Mouse (Mus musculus) lung, embryonic 15.5 days (tissue): ENCODE results near the gene Ehbp1. TPM values are rescaled to one million over a fixed set of nuclear protein-coding genes. Genes with fewer than 3 reads are reported as not detected.

Experiments
- ATAC-seq: fragments of 200-750 bp; cut with Nextera tagmentation; 2 replicates; pipeline ENCODE4 v1.8.0; 2017; ENCODE audit warnings: moderate number of reproducible peaks, borderline replicate concordance; ENCODE audit not compliant: low FRiP score, low TSS enrichment; ENCODE audit errors: extremely low read depth
- H3K27ac ChIP-seq: fragments of 300-500 bp; sonication (generic); 2 replicates; pipeline ENCODE4 v1.5.1; 2015; ENCODE audit warnings: moderate library complexity, mild to moderate bottlenecking, inconsistent platforms
- H3K27me3 ChIP-seq: fragments of 300-500 bp; sonication (generic); 2 replicates; pipeline ENCODE4 v1.6.1; 2015; ENCODE audit warnings: inconsistent platforms
- H3K36me3 ChIP-seq: fragments of 300-500 bp; sonication (generic); 2 replicates; pipeline ENCODE4 v1.6.1; 2015; ENCODE audit warnings: inconsistent platforms
- H3K4me1 ChIP-seq: fragments of 300-500 bp; sonication (generic); 2 replicates; pipeline ENCODE4 v1.6.1; 2015; ENCODE audit warnings: inconsistent platforms
- H3K4me2 ChIP-seq: fragments of 300-500 bp; sonication (generic); 2 replicates; pipeline ENCODE4 v1.6.1; 2015; ENCODE audit warnings: inconsistent platforms, mild to moderate bottlenecking, moderate library complexity
- H3K4me3 ChIP-seq: fragments of 300-500 bp; sonication (generic); 2 replicates; pipeline ENCODE4 v1.5.1; 2015; ENCODE audit warnings: mild to moderate bottlenecking, inconsistent platforms
- H3K9ac ChIP-seq: fragments of 300-500 bp; sonication (generic); 2 replicates; pipeline ENCODE4 v1.6.1; 2015; ENCODE audit warnings: inconsistent platforms
- H3K9me3 ChIP-seq: fragments of 300-500 bp; sonication (generic); 2 replicates; pipeline ENCODE4 v1.6.1; 2016; ENCODE audit warnings: inconsistent platforms
- WGBS: fragments of 180-500 bp; shearing (Covaris S2); methylation state at CpG from one replicate; pipeline ENCODE4 v1.1.7; 2015; 5-methylcytosine and 5-hydroxymethylcytosine counted together
- polyA plus RNA-seq: library from polyadenylated mRNA; unstranded; fragments of >200 nt; fragmentation: Nextera tagmentation; extraction: Ambion mirVana; gene quantifications from 2 replicates; pipeline ENCODE4 v1.2.1, GENCODE M21; 2015

Ehbp1 gene
- polyA plus RNA-seq, 1 experiment from 2014 or later = 11.2 TPM

GRCm38 (mm10) chr11:22034564-22035105 lies 307.5 kb downstream of the Ehbp1 start:
- Histone ChIP-seq H3K4me2 (no peak overlapping the region), H3K36me3 (no peaks in the 10 kb centered on the region), H3K4me1 (no peaks in the 10 kb centered on the region), H3K27ac (no peak overlapping the region), H3K27me3 (no peaks in the 10 kb centered on the region), H3K9ac (no peak overlapping the region), H3K4me3 (no peak overlapping the region), H3K9me3 (no peaks in the 10 kb centered on the region)
- no peak for ATAC-seq
- 56% methylated on average over 7 of the region's 7 CpGs for WGBS

- H3K4me2 ChIP-seq = no peak overlapping the region
- WGBS = 88% methylated on average over 3 of the region's 3 CpGs
- no peaks in the 10 kb centered on the region for H3K27me3 ChIP-seq
- no peaks in the 10 kb centered on the region for H3K4me1 ChIP-seq
- ATAC-seq = no peak
- H3K36me3 ChIP-seq = no peaks in the 10 kb centered on the region
- H3K9ac ChIP-seq = no peak overlapping the region
- no peak overlapping the region for H3K4me3 ChIP-seq
- no peaks in the 10 kb centered on the region for H3K9me3 ChIP-seq
- H3K27ac ChIP-seq = no peak overlapping the region
Measured at GRCm38 (mm10) chr11:22033582-22033981, 308.5 kb downstream of the Ehbp1 start.

DNA sequence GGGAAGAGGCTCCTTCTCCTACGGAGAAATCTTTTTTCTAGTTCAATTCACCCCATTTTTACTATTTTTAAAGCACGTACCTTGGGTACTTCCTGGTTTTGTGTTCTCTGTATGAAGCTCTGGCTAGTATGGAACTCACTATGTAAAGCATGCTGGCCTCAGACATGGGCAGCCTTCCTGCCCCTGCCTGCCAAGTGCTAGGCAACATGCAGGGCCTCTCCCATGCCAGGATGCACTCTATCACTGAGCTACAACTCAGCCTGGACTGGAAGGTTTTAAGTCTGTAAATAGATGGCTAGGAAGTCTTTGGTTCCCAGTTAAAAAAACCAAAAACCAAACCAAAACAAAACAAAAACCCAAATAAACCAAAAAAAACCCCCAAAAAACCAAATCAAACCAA lies 321.5 kb downstream of the Ehbp1 start:
- no peak overlapping the region for H3K4me3 ChIP-seq
- no peaks in the 10 kb centered on the region for H3K27me3 ChIP-seq
- no peak overlapping the region for H3K9ac ChIP-seq
- no peak for ATAC-seq
- H3K4me2 ChIP-seq = no peak overlapping the region
- no peaks in the 10 kb centered on the region for H3K9me3 ChIP-seq
- no peak overlapping the region for H3K27ac ChIP-seq
- 92% methylated on average over 2 of the region's 2 CpGs for WGBS
- H3K4me1 ChIP-seq = no peaks in the 10 kb centered on the region
- H3K36me3 ChIP-seq = 0 out of 2 replicates have a peak, but pooled peaks cover 6% of the 10 kb centered on the region

GRCm38 (mm10) chr11:22017444-22017843 lies 324.6 kb downstream of the Ehbp1 start:
- H3K9me3 ChIP-seq = no peaks in the 10 kb centered on the region
- H3K4me3 ChIP-seq = no peak overlapping the region
- H3K4me1 ChIP-seq = no peaks in the 10 kb centered on the region
- 81% methylated on average over 8 of the region's 8 CpGs for WGBS
- no peak overlapping the region for H3K4me2 ChIP-seq
- ATAC-seq = no peak
- H3K27ac ChIP-seq = no peak overlapping the region
- no peak overlapping the region for H3K9ac ChIP-seq
- H3K36me3 ChIP-seq = 0 out of 2 replicates have a peak, but pooled peaks cover 6% of the 10 kb centered on the region
- no peaks in the 10 kb centered on the region for H3K27me3 ChIP-seq

DNA sequence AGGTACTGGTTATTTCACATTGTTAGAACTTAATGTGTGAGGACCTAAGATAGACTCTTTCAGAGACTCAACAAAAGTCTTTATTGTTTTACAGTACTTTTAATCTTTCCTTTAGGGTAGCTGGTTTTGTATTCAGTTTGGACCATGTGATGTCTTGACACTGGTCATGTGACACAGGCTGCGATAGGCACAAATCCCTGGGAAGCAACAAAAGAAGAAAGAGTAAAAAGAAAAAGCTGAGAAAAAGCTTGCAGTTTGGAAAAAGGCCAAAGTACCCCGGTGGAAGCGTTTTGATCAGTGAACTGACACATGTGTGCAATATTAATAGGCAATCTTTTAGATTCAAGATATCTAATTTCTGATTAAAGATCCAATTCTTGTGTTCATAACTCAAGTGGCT lies 325.8 kb downstream of the Ehbp1 start:
- Histone ChIP-seq H3K9me3 (no peaks in the 10 kb centered on the region), H3K27ac (no peak overlapping the region), H3K4me2 (no peak overlapping the region), H3K36me3 (0 out of 2 replicates have a peak, but pooled peaks cover 6% of the 10 kb centered on the region), H3K27me3 (no peaks in the 10 kb centered on the region), H3K4me1 (no peaks in the 10 kb centered on the region), H3K9ac (no peak overlapping the region), H3K4me3 (no peak overlapping the region)
- ATAC-seq = no peak
- WGBS = 72% methylated on average over 3 of the region's 3 CpGs

DNA sequence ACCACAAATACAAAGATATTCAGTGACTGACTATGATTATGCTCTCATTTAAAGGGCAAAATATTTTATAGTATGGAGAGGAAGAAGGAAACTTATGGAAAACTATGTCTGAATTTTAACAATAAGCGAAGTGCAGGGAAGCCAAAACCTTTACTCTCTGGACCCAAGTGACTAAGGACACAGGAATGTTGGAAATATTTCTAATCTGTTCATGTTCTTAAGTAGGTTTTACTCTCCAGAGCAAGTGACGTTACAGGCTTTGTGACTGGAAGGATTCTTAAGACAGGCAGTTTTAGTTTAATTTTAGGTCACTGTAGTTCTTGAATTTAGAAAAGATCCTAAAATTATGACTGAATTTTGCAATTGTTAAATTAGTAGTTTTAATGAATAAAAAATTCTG lies 333.3 kb downstream of the Ehbp1 start:
- H3K4me3 ChIP-seq = no peak overlapping the region
- peaks cover 56% of the 10 kb centered on the region for H3K27me3 ChIP-seq
- H3K4me1 ChIP-seq = 0 out of 2 replicates have a peak, but pooled peaks cover 8% of the 10 kb centered on the region
- H3K9ac ChIP-seq = no peak overlapping the region
- WGBS = 32% methylated on average over 2 of the region's 2 CpGs
- ATAC-seq = no peak
- H3K4me2 ChIP-seq = peak overlapping the region; percentile 17; the same call in 1 of the 2 replicates
- H3K36me3 ChIP-seq = no peaks in the 10 kb centered on the region
- no peaks in the 10 kb centered on the region for H3K9me3 ChIP-seq
- H3K27ac ChIP-seq = no peak overlapping the region

DNA sequence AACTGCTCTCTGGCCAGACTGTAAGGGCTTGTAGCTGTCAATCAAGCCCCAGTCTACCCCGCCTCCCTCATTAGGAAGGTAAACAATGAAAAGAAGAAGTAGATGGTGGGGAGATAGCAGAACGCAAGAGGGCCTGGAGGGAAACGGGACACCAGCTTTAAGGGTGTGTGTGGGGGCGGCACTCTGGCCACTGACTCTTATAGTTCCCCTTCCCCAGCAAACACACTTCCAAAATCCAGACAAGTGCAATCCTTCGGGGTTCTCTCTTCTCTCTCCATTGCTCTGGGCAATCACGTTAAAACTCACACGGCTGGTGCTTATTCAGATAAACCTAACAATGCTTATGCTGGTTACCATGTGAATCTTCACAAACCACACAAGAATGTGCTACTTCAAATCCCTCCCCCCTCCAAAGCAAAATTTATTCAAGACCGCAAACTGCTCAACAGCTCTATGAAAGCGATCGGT lies 333.9 kb downstream of the Ehbp1 start:
- H3K4me3 ChIP-seq = 0 out of 2 replicates have a peak overlapping the region, but pooled peaks have one; percentile 5
- no peak overlapping the region for H3K27ac ChIP-seq
- no peak overlapping the region for H3K9ac ChIP-seq
- peak overlapping the region; percentile 17; the same call in 1 of the 2 replicates for H3K4me2 ChIP-seq
- no peaks in the 10 kb centered on the region for H3K9me3 ChIP-seq
- no peaks in the 10 kb centered on the region for H3K36me3 ChIP-seq
- ATAC-seq = no peak
- peaks cover 62% of the 10 kb centered on the region for H3K27me3 ChIP-seq
- 12% methylated on average over 10 of the region's 10 CpGs for WGBS
- H3K4me1 ChIP-seq = peaks cover 14% of the 10 kb centered on the region

GRCm38 (mm10) chr11:22007781-22008110 lies 334.3 kb downstream of the Ehbp1 start:
- no peak for ATAC-seq
- peak overlapping the region; percentile 17; the same call in 1 of the 2 replicates for H3K4me2 ChIP-seq
- 13% methylated on average over 6 of the region's 6 CpGs for WGBS

GRCm38 (mm10) chr11:22007088-22007780 lies 334.9 kb downstream of the Ehbp1 start:
- H3K36me3 ChIP-seq = no peaks in the 10 kb centered on the region
- no peak overlapping the region for H3K4me3 ChIP-seq
- no peak overlapping the region for H3K27ac ChIP-seq
- 18% methylated on average over 20 of the region's 20 CpGs for WGBS
- H3K9ac ChIP-seq = no peak overlapping the region
- no peak for ATAC-seq
- peaks cover 23% of the 10 kb centered on the region for H3K4me1 ChIP-seq
- peaks cover 70% of the 10 kb centered on the region for H3K27me3 ChIP-seq
- H3K9me3 ChIP-seq = no peaks in the 10 kb centered on the region
- peak overlapping the region; percentile 17 for H3K4me2 ChIP-seq

More at GRCm38 (mm10) chr11:22007781-22008110, 334.3 kb downstream of the Ehbp1 start:
- peaks cover 66% of the 10 kb centered on the region for H3K27me3 ChIP-seq
- H3K36me3 ChIP-seq = no peaks in the 10 kb centered on the region
- H3K9ac ChIP-seq = no peak overlapping the region
- no peaks in the 10 kb centered on the region for H3K9me3 ChIP-seq
- H3K4me1 ChIP-seq = peaks cover 18% of the 10 kb centered on the region
- no peak overlapping the region for H3K4me3 ChIP-seq
- H3K27ac ChIP-seq = no peak overlapping the region

DNA sequence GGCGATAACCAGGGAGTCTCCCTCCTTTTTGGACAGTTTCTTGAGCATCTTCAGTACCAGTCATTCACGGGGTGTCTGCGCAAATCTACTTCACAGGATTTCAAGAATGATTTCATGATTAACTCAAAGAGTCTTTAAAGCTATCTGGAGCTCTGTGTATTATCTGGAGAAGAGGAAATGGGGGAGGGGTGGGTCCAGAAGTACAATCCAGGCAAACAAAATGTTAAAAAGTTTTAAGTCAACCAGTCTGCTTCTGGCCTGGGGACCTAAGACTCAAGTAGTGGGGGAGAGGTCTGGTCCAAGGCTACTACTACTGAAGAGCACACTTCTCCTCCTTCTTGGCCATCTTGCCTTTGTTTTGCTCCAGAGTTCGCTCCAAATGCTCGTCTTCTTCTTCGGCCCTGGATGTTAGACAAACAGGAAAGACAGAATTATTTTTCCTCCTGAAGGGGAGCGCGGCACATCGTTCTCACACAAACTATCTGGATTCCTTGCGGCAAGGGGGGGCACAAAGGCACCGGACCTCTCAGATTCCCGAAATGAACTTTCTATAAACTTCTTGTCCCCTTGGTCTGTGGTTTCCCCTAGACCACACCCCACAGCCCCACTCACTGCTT lies 335.5 kb downstream of the Ehbp1 start:
- Histone ChIP-seq H3K4me1 (peaks cover 28% of the 10 kb centered on the region), H3K4me2 (peak overlapping the region; percentile 17; the same call in 1 of the 2 replicates), H3K27ac (no peak overlapping the region), H3K4me3 (no peak overlapping the region), H3K9ac (no peak overlapping the region), H3K27me3 (peaks cover 76% of the 10 kb centered on the region), H3K9me3 (no peaks in the 10 kb centered on the region), H3K36me3 (no peaks in the 10 kb centered on the region)
- 40% methylated on average over 12 of the region's 12 CpGs for WGBS
- no peak for ATAC-seq

DNA sequence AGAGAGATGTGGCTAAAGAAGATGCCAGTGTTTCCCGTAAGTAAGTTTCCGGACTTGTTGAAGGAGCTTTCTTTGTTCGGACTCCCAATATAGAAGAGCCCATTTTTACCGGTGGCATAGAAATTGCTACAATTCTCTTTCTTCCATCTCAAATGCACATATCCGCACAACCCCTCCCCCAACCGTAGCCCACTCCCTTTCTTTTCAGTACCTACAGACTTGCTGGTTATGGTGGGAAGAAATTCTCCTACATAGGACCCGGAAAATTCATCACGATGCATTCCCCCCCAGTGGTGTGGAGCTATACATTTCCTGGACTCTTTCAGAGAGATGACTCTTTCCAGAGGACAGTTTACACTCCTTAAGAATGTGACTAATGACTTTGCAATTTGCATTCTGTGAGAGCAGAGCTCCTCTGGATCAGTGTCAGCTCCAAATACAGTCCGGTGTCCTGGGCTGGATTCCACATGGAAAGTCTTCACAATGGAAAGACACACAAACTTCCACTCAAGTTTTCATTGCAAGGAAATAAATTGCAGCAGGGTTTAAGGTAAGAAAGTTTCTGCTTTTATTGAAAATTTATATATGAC lies 336.7 kb downstream of the Ehbp1 start:
- WGBS = 35% methylated on average over 9 of the region's 9 CpGs
- no peak overlapping the region for H3K9ac ChIP-seq
- no peaks in the 10 kb centered on the region for H3K9me3 ChIP-seq
- no peaks in the 10 kb centered on the region for H3K36me3 ChIP-seq
- peaks cover 40% of the 10 kb centered on the region for H3K4me1 ChIP-seq
- no peak for ATAC-seq
- H3K4me2 ChIP-seq = no peak overlapping the region
- H3K27ac ChIP-seq = no peak overlapping the region
- peaks cover 84% of the 10 kb centered on the region for H3K27me3 ChIP-seq
- H3K4me3 ChIP-seq = no peak overlapping the region
